Mouse (Mus musculus): Measurements from ENCODE around the gene Cherp. TPM values are rescaled to one million over a fixed set of nuclear protein-coding genes. Genes with fewer than 3 reads are reported as not detected.

Cherp gene
- total and polyA plus RNA-seq, 3 experiments, result 25.4 to 40.0 (median 38.7) TPM

DNA sequence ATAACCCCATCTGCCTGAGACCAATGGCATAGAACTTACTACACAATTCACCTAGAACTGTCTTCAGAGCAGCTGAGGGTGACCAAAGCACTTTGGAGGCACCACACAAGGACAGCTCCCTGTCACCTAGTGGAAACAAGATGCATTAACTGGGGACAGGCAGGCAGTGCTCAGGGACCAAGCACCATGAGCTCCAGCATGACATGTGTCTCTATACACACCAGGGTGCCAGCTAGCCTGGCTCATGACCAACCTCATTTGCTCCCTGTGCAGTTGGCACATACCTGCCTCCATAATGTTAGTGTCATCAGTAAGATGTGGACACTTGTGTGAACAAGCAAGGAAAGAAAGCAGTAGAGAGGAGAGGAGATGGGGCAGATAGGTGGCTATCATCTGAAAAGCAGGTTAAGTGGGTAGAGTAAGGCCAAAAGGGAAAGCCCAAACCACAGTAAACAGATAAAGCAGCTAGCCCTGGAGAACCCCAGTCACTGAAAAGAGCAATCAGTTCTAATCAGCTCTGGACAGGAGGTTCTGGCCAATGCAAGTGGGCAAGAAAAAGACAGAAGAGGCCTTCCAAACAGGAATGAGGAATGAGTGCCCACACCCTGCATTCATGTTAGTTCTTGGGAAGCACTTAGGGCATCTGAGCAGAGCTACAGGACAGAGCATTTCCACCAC is 29.8 kb upstream of the Cherp start:
- peak; percentile 32 for TF ChIP-seq CTCF (IDR thresholded peaks at IDR 0.05)
- TF ChIP-seq EP300 (IDR thresholded peaks at IDR 0.05; ENCODE audit: insufficient read depth, low read depth, low read length), result no peak
- TF ChIP-seq POLR2A (IDR thresholded peaks at IDR 0.05; ENCODE audit: insufficient read depth, low read depth, low read length), result no peak
- Histone ChIP-seq H3K27me3 (ENCODE audit: control insufficient read depth, insufficient read depth, low read length) (no peaks in the 10 kb centered on the region), H3K9ac (ENCODE audit: low read depth, low read length) (no peak overlapping the region), H3K36me3 (ENCODE audit: control insufficient read depth, insufficient read depth, low read length) (no peaks in the 10 kb centered on the region), H3K79me2 (replicated peaks; ENCODE audit: control insufficient read depth, insufficient read depth, low read length) (peaks cover 10% of the 10 kb centered on the region), H3K4me3 (no peak overlapping the region), H3K27ac (peak overlapping the region; percentile 12; the same call in 1 of the 2 replicates), H3K4me1 (ENCODE audit: control insufficient read depth, insufficient read depth, low read length) (peaks cover 47% of the 10 kb centered on the region)
- DNase-seq, result no peak
- intact Hi-C loops (cut with DNase I), result no loop called here

DNA sequence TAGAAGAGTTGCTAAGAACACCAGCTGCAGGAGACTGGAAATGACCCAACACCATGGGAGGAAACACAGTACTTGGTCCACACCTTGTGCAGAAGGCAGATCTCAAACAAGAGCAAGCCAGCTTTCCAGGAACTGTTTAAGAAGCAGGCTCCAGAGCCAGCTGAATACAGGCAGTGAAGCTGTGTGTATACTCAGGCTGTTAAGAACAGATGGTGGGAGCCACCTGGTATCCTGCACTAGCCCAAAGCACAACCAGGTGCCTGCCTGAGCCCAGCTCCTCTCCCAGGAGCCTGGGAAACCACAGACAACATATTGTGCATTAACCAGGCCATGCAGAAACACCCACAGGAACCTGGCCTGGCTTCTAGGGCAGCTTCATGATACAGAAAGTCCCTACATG is 29.1 kb upstream of the Cherp start:
- no peak overlapping the region for H3K9ac ChIP-seq (ENCODE audit: low read depth, low read length)
- no peak for DNase-seq
- H3K4me1 ChIP-seq (ENCODE audit: control insufficient read depth, insufficient read depth, low read length), result peaks cover 46% of the 10 kb centered on the region
- peaks cover 8% of the 10 kb centered on the region for H3K79me2 ChIP-seq (replicated peaks; ENCODE audit: control insufficient read depth, insufficient read depth, low read length)
- H3K4me3 ChIP-seq, result no peak overlapping the region
- no peaks in the 10 kb centered on the region for H3K27me3 ChIP-seq (ENCODE audit: control insufficient read depth, insufficient read depth, low read length)
- intact Hi-C loops (cut with DNase I), result no loop called here
- no peaks in the 10 kb centered on the region for H3K36me3 ChIP-seq (ENCODE audit: control insufficient read depth, insufficient read depth, low read length)
- TF ChIP-seq CTCF (IDR thresholded peaks at IDR 0.05) (no peak), POLR2A (IDR thresholded peaks at IDR 0.05; ENCODE audit: insufficient read depth, low read depth, low read length) (no peak), EP300 (IDR thresholded peaks at IDR 0.05; ENCODE audit: insufficient read depth, low read depth, low read length) (no peak)
- no peak overlapping the region; the same call in 1 of the 2 replicates for H3K27ac ChIP-seq

GRCm38 (mm10) chr8:72500521-72500931 is 25.5 kb upstream of the Cherp start:
- DNase-seq, result peak in 1 of 2 experiments; percentile 66
- Histone ChIP-seq H3K9ac (ENCODE audit: low read depth, low read length) (no peak overlapping the region), H3K4me3 (no peak overlapping the region), H3K27ac (peak overlapping the region; percentile 82), H3K36me3 (ENCODE audit: control insufficient read depth, insufficient read depth, low read length) (no peaks in the 10 kb centered on the region), H3K27me3 (ENCODE audit: control insufficient read depth, insufficient read depth, low read length) (no peaks in the 10 kb centered on the region), H3K79me2 (replicated peaks; ENCODE audit: control insufficient read depth, insufficient read depth, low read length) (peaks cover 4% of the 10 kb centered on the region), H3K4me1 (ENCODE audit: control insufficient read depth, insufficient read depth, low read length) (peaks cover 39% of the 10 kb centered on the region)
- 33% methylated on average over 1 of the region's 1 CpGs for WGBS
- intact Hi-C loops (cut with DNase I), result no loop called here
- TF ChIP-seq EP300 (IDR thresholded peaks at IDR 0.05; ENCODE audit: insufficient read depth, low read depth, low read length) (0 out of 2 replicates have a peak, but pooled peaks have one; percentile 31), CTCF (IDR thresholded peaks at IDR 0.05) (no peak), POLR2A (IDR thresholded peaks at IDR 0.05; ENCODE audit: insufficient read depth, low read depth, low read length) (no peak)

GRCm38 (mm10) chr8:72499521-72500284 is 24.7 kb upstream of the Cherp start:
- DNase-seq, result peak in 1 of 2 experiments; percentile 81
- peak overlapping the region; percentile 32 for H3K9ac ChIP-seq (ENCODE audit: low read depth, low read length)
- TF ChIP-seq POLR2A (IDR thresholded peaks at IDR 0.05; ENCODE audit: insufficient read depth, low read depth, low read length) (peak; percentile 36; the same call in 1 of the 2 replicates), EP300 (IDR thresholded peaks at IDR 0.05; ENCODE audit: insufficient read depth, low read depth, low read length) (peak; percentile 96), CTCF (IDR thresholded peaks at IDR 0.05) (no peak)
- intact Hi-C loops (cut with DNase I), result no loop called here
- H3K79me2 ChIP-seq (replicated peaks; ENCODE audit: control insufficient read depth, insufficient read depth, low read length), result peaks cover 4% of the 10 kb centered on the region
- no peaks in the 10 kb centered on the region for H3K36me3 ChIP-seq (ENCODE audit: control insufficient read depth, insufficient read depth, low read length)
- peak overlapping the region; percentile 82 for H3K27ac ChIP-seq
- H3K4me3 ChIP-seq, result no peak overlapping the region; the same call in 1 of the 2 replicates
- WGBS, result 68% methylated on average over 2 of the region's 2 CpGs
- no peaks in the 10 kb centered on the region for H3K27me3 ChIP-seq (ENCODE audit: control insufficient read depth, insufficient read depth, low read length)
- H3K4me1 ChIP-seq (ENCODE audit: control insufficient read depth, insufficient read depth, low read length), result peaks cover 37% of the 10 kb centered on the region

DNA sequence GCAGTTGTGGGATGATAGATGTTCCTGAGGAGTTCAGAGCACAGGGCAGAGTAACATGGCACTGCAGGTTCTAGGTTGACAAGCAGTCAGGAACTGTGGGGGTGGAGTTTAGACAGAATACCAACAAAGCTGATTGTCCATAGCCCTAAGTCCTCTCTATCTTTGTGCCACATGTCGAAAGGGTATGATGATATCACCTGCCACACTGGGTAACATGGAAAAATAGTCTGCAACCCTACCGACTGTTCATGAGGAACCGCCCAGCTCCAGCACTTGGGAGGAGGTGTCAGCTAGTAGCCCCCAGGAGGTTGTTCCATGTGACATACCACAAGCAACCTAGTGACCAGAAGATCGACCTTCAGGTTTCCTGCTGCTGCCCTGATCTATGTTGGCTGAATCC is 23.5 kb upstream of the Cherp start:
- H3K4me3 ChIP-seq, result no peak overlapping the region
- H3K36me3 ChIP-seq (ENCODE audit: control insufficient read depth, insufficient read depth, low read length), result no peaks in the 10 kb centered on the region
- H3K27me3 ChIP-seq (ENCODE audit: control insufficient read depth, insufficient read depth, low read length), result no peaks in the 10 kb centered on the region
- DNase-seq, result no peak
- peaks cover 4% of the 10 kb centered on the region for H3K79me2 ChIP-seq (replicated peaks; ENCODE audit: control insufficient read depth, insufficient read depth, low read length)
- intact Hi-C loops (cut with DNase I), result no loop called here
- 64% methylated on average over 4 of the region's 4 CpGs for WGBS
- H3K27ac ChIP-seq, result peak overlapping the region; percentile 76
- H3K4me1 ChIP-seq (ENCODE audit: control insufficient read depth, insufficient read depth, low read length), result peaks cover 27% of the 10 kb centered on the region
- TF ChIP-seq EP300 (IDR thresholded peaks at IDR 0.05; ENCODE audit: insufficient read depth, low read depth, low read length) (no peak), POLR2A (IDR thresholded peaks at IDR 0.05; ENCODE audit: insufficient read depth, low read depth, low read length) (0 out of 2 replicates have a peak, but pooled peaks have one; percentile 16), CTCF (IDR thresholded peaks at IDR 0.05) (no peak)
- no peak overlapping the region for H3K9ac ChIP-seq (ENCODE audit: low read depth, low read length)

DNA sequence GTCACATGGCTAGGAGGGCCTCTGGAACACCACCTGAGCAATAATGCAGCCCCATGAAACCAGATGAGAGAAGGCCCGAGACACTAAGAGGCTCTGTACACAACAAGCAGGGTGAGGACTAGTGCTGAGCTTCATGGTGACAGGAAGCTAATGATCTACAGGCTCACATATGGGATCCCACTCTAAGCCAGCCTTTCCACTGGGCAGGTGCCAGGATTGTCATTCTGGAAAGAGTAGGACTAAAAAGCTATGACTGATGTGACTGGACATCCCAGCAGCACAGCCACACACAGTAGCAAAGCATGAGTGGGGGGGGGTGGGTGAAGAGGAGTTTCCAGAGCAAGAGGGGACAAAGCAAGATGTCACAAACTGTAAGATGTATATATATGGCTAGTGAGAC is 22.9 kb upstream of the Cherp start:
- no peak overlapping the region for H3K4me3 ChIP-seq
- no peaks in the 10 kb centered on the region for H3K27me3 ChIP-seq (ENCODE audit: control insufficient read depth, insufficient read depth, low read length)
- TF ChIP-seq EP300 (IDR thresholded peaks at IDR 0.05; ENCODE audit: insufficient read depth, low read depth, low read length) (no peak), POLR2A (IDR thresholded peaks at IDR 0.05; ENCODE audit: insufficient read depth, low read depth, low read length) (no peak), CTCF (IDR thresholded peaks at IDR 0.05) (no peak)
- H3K79me2 ChIP-seq (replicated peaks; ENCODE audit: control insufficient read depth, insufficient read depth, low read length), result peaks cover 4% of the 10 kb centered on the region
- H3K9ac ChIP-seq (ENCODE audit: low read depth, low read length), result no peak overlapping the region
- no peaks in the 10 kb centered on the region for H3K36me3 ChIP-seq (ENCODE audit: control insufficient read depth, insufficient read depth, low read length)
- 77% methylated on average over 1 of the region's 1 CpGs for WGBS
- intact Hi-C loops (cut with DNase I), result no loop called here
- no peak for DNase-seq
- peak overlapping the region; percentile 76; the same call in 1 of the 2 replicates for H3K27ac ChIP-seq
- peaks cover 25% of the 10 kb centered on the region for H3K4me1 ChIP-seq (ENCODE audit: control insufficient read depth, insufficient read depth, low read length)

Measured in heart, adult 2 months (tissue).